Mouse (Mus musculus) G1E (cell line): ENCODE measurements around the gene Klkb1. TPM values are rescaled to one million over a fixed set of nuclear protein-coding genes. Genes with fewer than 3 reads are reported as not detected.

ENCODE experiments used
- ATAC-seq: 2 replicates; pipeline ENCODE4 v1.8.0; 2016; ENCODE audit warnings: mild to moderate bottlenecking; ENCODE audit not compliant: insufficient number of reproducible peaks, poor library complexity, low FRiP score, severe bottlenecking; ENCODE audit errors: extremely low read depth
- DNase-seq: peaks from one replicate; pipeline ENCODE4 v3.0.0; 2012; ENCODE audit warnings: low spot score
- H3K27me3 ChIP-seq: 2 replicates; pipeline ENCODE4 v1.6.1; 2012; ENCODE audit warnings: mild to moderate bottlenecking, low read length, inconsistent platforms; ENCODE audit not compliant: insufficient read depth
- H3K36me3 ChIP-seq: replicated peaks from 2 replicates; pipeline ENCODE3; 2012; ENCODE audit warnings: mild to moderate bottlenecking, inconsistent platforms
- H3K4me1 ChIP-seq: 2 replicates; pipeline ENCODE4 v1.6.1; 2012; ENCODE audit warnings: low read depth, low read length, inconsistent platforms, mixed read lengths; ENCODE audit not compliant: insufficient read depth
- H3K4me3 ChIP-seq: 2 replicates; pipeline ENCODE4 v1.5.1; 2012; ENCODE audit warnings: low read depth, mild to moderate bottlenecking, inconsistent platforms, low read length, moderate library complexity, mixed read lengths
- H3K9me3 ChIP-seq: replicated peaks from 2 replicates; pipeline ENCODE4 v1.6.1; 2012; ENCODE audit warnings: inconsistent platforms
- CTCF ChIP-seq: IDR thresholded peaks from 2 replicates; pipeline ENCODE4 v1.5.1; 2012; ENCODE audit warnings: low read depth, low read length, inconsistent platforms, mixed read lengths
- GATA1 ChIP-seq: IDR thresholded peaks from 2 replicates; pipeline ENCODE4 v1.6.1; 2012; ENCODE audit warnings: borderline replicate concordance, low read length, inconsistent platforms, mixed read lengths
- GATA2 ChIP-seq: IDR thresholded peaks from 2 replicates; pipeline ENCODE4 v1.6.1; 2012; ENCODE audit warnings: low read depth, low read length, inconsistent platforms, borderline replicate concordance
- POLR2AphosphoS5 ChIP-seq: IDR thresholded peaks from 2 replicates; pipeline ENCODE4 v1.6.1; 2012; ENCODE audit warnings: low read depth, low read length, inconsistent platforms; ENCODE audit not compliant: insufficient replicate concordance
- TAL1 ChIP-seq: conservative IDR thresholded peaks from 2 replicates; pipeline ENCODE4 v1.6.1; 2012; ENCODE audit warnings: low read depth, low read length, inconsistent platforms, mixed read lengths
- polyA plus RNA-seq: library from polyadenylated mRNA; stranded (reverse); fragments of >175 nt; gene quantifications from 2 replicates; pipeline ENCODE4 v1.2.3, GENCODE M21; 2012
- total RNA-seq, 2 experiments: library from RNA; stranded (forward) in 1 of 2; stranded (reverse) in 1 of 2; fragments of 200-1000 nt in 1 of 2; fragments of >200 nt in 1 of 2; fragmentation: Nextera tagmentation in 1 of 2; gene quantifications; 2 replicates each; pipeline ENCODE4 v1.2.3; 2014 to 2017

The Klkb1 gene
- total and polyA plus RNA-seq, 3 experiments = 0.16 TPM; not detected in 2

DNA sequence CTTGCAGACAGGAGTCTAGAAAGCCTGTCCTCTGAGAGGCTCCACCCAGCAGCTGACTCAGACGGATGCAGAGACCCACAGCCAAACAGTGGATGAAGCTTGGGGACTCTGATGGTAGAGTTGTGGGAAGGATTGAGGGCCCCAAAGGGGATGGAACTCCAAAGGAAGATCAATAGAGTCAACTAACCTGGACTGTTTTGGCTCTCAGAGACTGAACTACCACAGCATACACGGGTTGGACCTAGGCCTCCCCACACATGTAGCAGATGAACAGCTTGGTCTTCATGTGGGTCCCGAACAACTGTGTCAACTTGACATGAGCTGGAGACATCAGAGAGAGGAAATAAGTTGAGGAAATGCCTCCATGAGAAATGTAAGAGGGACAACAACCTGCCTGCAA lies 31.8 kb downstream of the Klkb1 start:
- Histone ChIP-seq H3K4me1 (no peaks in the 10 kb centered on the region), H3K36me3 (no peaks in the 10 kb centered on the region), H3K4me3 (no peak overlapping the region), H3K9me3 (peaks cover 35% of the 10 kb centered on the region), H3K27me3 (no peaks in the 10 kb centered on the region)
- DNase-seq (no peak), ATAC-seq (no peak)
- TF ChIP-seq GATA2 (no peak), GATA1 (no peak), TAL1 (no peak), CTCF (no peak), POLR2AphosphoS5 (no peak)

GRCm38 (mm10) chr8:45261920-45262319 lies 32.7 kb downstream of the Klkb1 start, which contains the start of gene F11:
Gene F11 (minus strand): TSS chr8:45262031.
- no peaks in the 10 kb centered on the region for H3K27me3 ChIP-seq
- TF ChIP-seq GATA1 = no peak
- no peak for TF ChIP-seq CTCF
- TF ChIP-seq POLR2AphosphoS5 = no peak
- no peak for TF ChIP-seq GATA2
- no peak for TF ChIP-seq TAL1
- no peak within 1 kb of the TSS for H3K4me3 ChIP-seq
- H3K9me3 ChIP-seq = peaks cover 33% of the 10 kb centered on the region
- H3K4me1 ChIP-seq = no peaks in the 10 kb centered on the region
- no peaks in the 10 kb centered on the region for H3K36me3 ChIP-seq
- ATAC-seq = no peak
- DNase-seq = no peak

DNA sequence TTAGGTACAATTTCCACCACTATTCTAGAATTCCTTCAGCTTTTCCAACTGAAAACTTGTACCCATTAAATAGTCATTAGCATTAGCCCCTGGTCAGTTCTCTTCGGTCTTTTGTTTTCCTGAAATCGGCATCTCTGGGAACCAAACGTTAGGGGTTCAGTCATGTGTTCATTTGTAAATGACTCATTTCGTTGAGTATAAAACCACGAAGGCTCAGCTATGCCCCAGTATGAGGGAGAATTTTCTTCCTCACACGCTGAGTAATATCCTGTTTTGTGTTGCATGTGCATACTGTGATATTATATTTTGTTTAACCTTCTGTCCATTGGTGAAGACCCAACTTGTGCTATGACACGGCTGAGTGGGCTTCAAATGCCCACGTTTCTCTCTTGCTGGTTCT lies 36.2 kb downstream of the Klkb1 start:
- no peak for ATAC-seq
- no peaks in the 10 kb centered on the region for H3K4me1 ChIP-seq
- H3K27me3 ChIP-seq = no peaks in the 10 kb centered on the region

GRCm38 (mm10) chr8:45255040-45255439 lies 39.6 kb downstream of the Klkb1 start:
- H3K4me3 ChIP-seq = no peak overlapping the region
- ATAC-seq = no peak
- no peaks in the 10 kb centered on the region for H3K36me3 ChIP-seq
- TF ChIP-seq GATA1 (no peak), TAL1 (no peak), POLR2AphosphoS5 (no peak), CTCF (no peak), GATA2 (no peak)
- DNase-seq = no peak
- H3K4me1 ChIP-seq = no peaks in the 10 kb centered on the region
- no peaks in the 10 kb centered on the region for H3K27me3 ChIP-seq
- H3K9me3 ChIP-seq = peaks cover 22% of the 10 kb centered on the region

More for the DNA sequence above, 36.2 kb downstream of the Klkb1 start:
- no peaks in the 10 kb centered on the region for H3K36me3 ChIP-seq
- H3K9me3 ChIP-seq = peaks cover 27% of the 10 kb centered on the region
- no peak for DNase-seq
- TF ChIP-seq CTCF (no peak), TAL1 (no peak), GATA1 (no peak), POLR2AphosphoS5 (no peak), GATA2 (no peak)
- no peak overlapping the region for H3K4me3 ChIP-seq

GRCm38 (mm10) chr8:45254194-45254842 lies 40.3 kb downstream of the Klkb1 start:
- TF ChIP-seq CTCF = no peak
- TF ChIP-seq TAL1 = no peak
- no peak for TF ChIP-seq GATA2
- TF ChIP-seq GATA1 = no peak
- no peak for TF ChIP-seq POLR2AphosphoS5
- DNase-seq = no peak
- H3K36me3 ChIP-seq = no peaks in the 10 kb centered on the region

GRCm38 (mm10) chr8:45253586-45253985 lies 41.1 kb downstream of the Klkb1 start:
- Histone ChIP-seq H3K9me3 (peaks cover 30% of the 10 kb centered on the region), H3K36me3 (no peaks in the 10 kb centered on the region), H3K4me3 (no peak overlapping the region), H3K4me1 (no peaks in the 10 kb centered on the region), H3K27me3 (no peaks in the 10 kb centered on the region)
- no peak for TF ChIP-seq POLR2AphosphoS5
- no peak for TF ChIP-seq GATA1
- TF ChIP-seq CTCF = no peak
- TF ChIP-seq TAL1 = no peak
- TF ChIP-seq GATA2 = no peak
- ATAC-seq (no peak), DNase-seq (no peak)

More at GRCm38 (mm10) chr8:45254194-45254842, 40.3 kb downstream of the Klkb1 start:
- no peak for ATAC-seq
- Histone ChIP-seq H3K4me3 (no peak overlapping the region), H3K4me1 (no peaks in the 10 kb centered on the region), H3K27me3 (no peaks in the 10 kb centered on the region), H3K9me3 (peaks cover 24% of the 10 kb centered on the region)
